11 mouse cellular contexts compared by ENCODE assay signal in genomic region chr8:94872156-94872555, GRCm38 (mm10). TPM values are rescaled to one million over a fixed set of nuclear protein-coding genes. Genes with fewer than 3 reads are reported as not detected.
DNase-seq lines count a peak whose midpoint lies in the region; ATAC-seq and TF ChIP-seq lines count a peak whose summit lies in the region.
"Had no signal": no experiment of that assay in that cellular context is flagged by ENCODE, and none has a peak within 500 bp of the region (broad histone marks: within the 10 kb centered on the region; RNA-seq: fewer than 3 reads in every experiment).

No protein-coding gene starts in this region.

- peak overlapping the region; percentile 92 for H3K4me2 ChIP-seq in lung, embryonic 16.5 days (ENCODE audit: low read depth, low read length)

- H3K27me3 ChIP-seq in lung, embryonic 16.5 days (ENCODE audit: control insufficient read depth, insufficient read depth, low read depth, low read length), result no peaks in the 10 kb centered on the region
- H3K27me3 ChIP-seq in kidney, adult 2 months (replicated peaks; ENCODE audit: control insufficient read depth, insufficient read depth, low read length), result no peaks in the 10 kb centered on the region

- H3K9ac ChIP-seq in lung, embryonic 16.5 days (ENCODE audit: low read length), result no peak overlapping the region
- H3K9ac ChIP-seq: liver, embryonic 15.5 days had no signal

- no peak for ATAC-seq in lung, embryonic 16.5 days (ENCODE audit: low read depth)

- WGBS in lung, embryonic 16.5 days, result 45% methylated on average over 3 of the region's 3 CpGs
- WGBS in kidney, adult 2 months, result 51% methylated on average over 3 of the region's 3 CpGs

- H3K4me1 ChIP-seq in lung, embryonic 16.5 days (replicated peaks; ENCODE audit: control insufficient read depth, insufficient read depth, low read length), result peaks cover 59% of the 10 kb centered on the region
- H3K4me1 ChIP-seq in kidney, adult 2 months (ENCODE audit: control insufficient read depth, insufficient read depth, low read length), result peaks cover 38% of the 10 kb centered on the region

- peak; percentile 35 for DNase-seq in cerebellum, adult 9-11 months
- no peak for DNase-seq in cerebellum, adult 11 months
- no peak for DNase-seq in lung, adult 18-20 months
- DNase-seq in kidney, adult 2 months, result peak; percentile 67
- peak; percentile 38 for DNase-seq in retina, embryonic 14.5 days (ENCODE audit: low spot score)
- no peak for DNase-seq in adrenal gland, adult 2 months
- no peak for DNase-seq in left cerebral cortex, adult 18-20 months (ENCODE audit: low spot score in 2 of 2)
- DNase-seq: gastrocnemius, postnatal 14 days; thymus, postnatal 14 days had no signal

- no peak for TF ChIP-seq CTCF in kidney, adult 2 months (conservative IDR thresholded peaks at IDR 0.05; ENCODE audit: insufficient read depth, insufficient read length, low read depth, low read length)

- no peaks in the 10 kb centered on the region for H3K36me3 ChIP-seq in lung, embryonic 16.5 days (ENCODE audit: control insufficient read depth, insufficient read depth, low read length)
- no peaks in the 10 kb centered on the region for H3K36me3 ChIP-seq in kidney, adult 2 months (ENCODE audit: control insufficient read depth, insufficient read depth, low read length)

- no peak for TF ChIP-seq POLR2A in kidney, adult 2 months (IDR thresholded peaks at IDR 0.05; ENCODE audit: low read depth, low read length)

- H3K9me3 ChIP-seq in lung, embryonic 16.5 days (ENCODE audit: control insufficient read depth, low read length), result no peaks in the 10 kb centered on the region
- H3K9me3 ChIP-seq: liver, embryonic 15.5 days had no signal

- no peak overlapping the region for H3K4me3 ChIP-seq in lung, embryonic 16.5 days (ENCODE audit: low read length)
- no peak overlapping the region for H3K4me3 ChIP-seq in kidney, adult 2 months (ENCODE audit: insufficient read depth, low read depth, low read length)
- H3K4me3 ChIP-seq: liver, embryonic 15.5 days had no signal

- peak overlapping the region; percentile 26 for H3K27ac ChIP-seq in lung, embryonic 16.5 days (ENCODE audit: low read length)
- peak overlapping the region; percentile 69 for H3K27ac ChIP-seq in kidney, adult 2 months (ENCODE audit: insufficient read depth, low read depth, low read length)
- H3K27ac ChIP-seq: liver, embryonic 15.5 days had no signal

RNA-seq across cellular contexts. Expression of gene Dok4, which starts 4.0 kb away (rescaled TPM):
- polyA plus RNA-seq in lung, embryonic 16.5 days (2015; fragmentation: Nextera tagmentation; extraction: Ambion mirVana), result 49.4 and 49.7 TPM in 2 replicates
- polyA plus RNA-seq in kidney, adult 2 months (2012; rRNA removed), result 20.2 and 21.7 TPM in 2 replicates
- total RNA-seq in adrenal gland, adult 2 months (2021), result 10 to 100 TPM in 1 of 2 experiments, 1 to 10 TPM in 1; 5.8 to 12.4 TPM
- 13.0 and 18.2 TPM in 2 replicates for polyA plus RNA-seq in adrenal gland, adult 2 months (2012; rRNA removed)
- 10 to 100 TPM; 18.6 to 20.9 TPM for total RNA-seq in left cerebral cortex, adult 18-20 months (2021)

RNA-seq across cellular contexts. Expression of gene Polr2c, which starts 14.9 kb away (rescaled TPM):
- 150 and 157 TPM in 2 replicates for polyA plus RNA-seq in lung, embryonic 16.5 days (2015; fragmentation: Nextera tagmentation; extraction: Ambion mirVana)
- polyA plus RNA-seq in kidney, adult 2 months (2012; rRNA removed), result 107 and 112 TPM in 2 replicates
- total RNA-seq in adrenal gland, adult 2 months (2021), result 10 to 100 TPM; 54.5 to 68.0 TPM
- polyA plus RNA-seq in adrenal gland, adult 2 months (2012; rRNA removed), result 52.0 and 66.6 TPM in 2 replicates
- 10 to 100 TPM; 74.5 to 75.7 TPM for total RNA-seq in left cerebral cortex, adult 18-20 months (2021)

RNA-seq across cellular contexts. Expression of gene Ciapin1, which starts 34.0 kb away (rescaled TPM):
- polyA plus RNA-seq in lung, embryonic 16.5 days (2015; fragmentation: Nextera tagmentation; extraction: Ambion mirVana), result 91.2 and 91.9 TPM in 2 replicates
- polyA plus RNA-seq in kidney, adult 2 months (2012; rRNA removed), result 55.8 and 71.2 TPM in 2 replicates
- total RNA-seq in adrenal gland, adult 2 months (2021), result 100 to 1,000 TPM in 1 of 2 experiments, 10 to 100 TPM in 1; 81.5 to 123 TPM
- 118 and 146 TPM in 2 replicates for polyA plus RNA-seq in adrenal gland, adult 2 months (2012; rRNA removed)
- total RNA-seq in left cerebral cortex, adult 18-20 months (2021), result 10 to 100 TPM; 72.3 to 75.6 TPM

RNA-seq across cellular contexts. Expression of gene Coq9, which starts 34.0 kb away (rescaled TPM):
- 69.1 and 69.7 TPM in 2 replicates for polyA plus RNA-seq in lung, embryonic 16.5 days (2015; fragmentation: Nextera tagmentation; extraction: Ambion mirVana)
- polyA plus RNA-seq in kidney, adult 2 months (2012; rRNA removed), result 378 and 521 TPM in 2 replicates
- 100 to 1,000 TPM; 186 to 208 TPM for total RNA-seq in adrenal gland, adult 2 months (2021)
- polyA plus RNA-seq in adrenal gland, adult 2 months (2012; rRNA removed), result 538 and 543 TPM in 2 replicates
- 10 to 100 TPM; 76.6 to 90.5 TPM for total RNA-seq in left cerebral cortex, adult 18-20 months (2021)

RNA-seq across cellular contexts. Expression of gene Ccdc102a, which starts 45.7 kb away (rescaled TPM):
- polyA plus RNA-seq in lung, embryonic 16.5 days (2015; fragmentation: Nextera tagmentation; extraction: Ambion mirVana), result 18.2 and 18.5 TPM in 2 replicates
- 5.7 and 6.8 TPM in 2 replicates for polyA plus RNA-seq in kidney, adult 2 months (2012; rRNA removed)
- 10 to 100 TPM in 1 of 2 experiments, 1 to 10 TPM in 1; 7.3 to 12.5 TPM for total RNA-seq in adrenal gland, adult 2 months (2021)
- 16.5 and 20.4 TPM in 2 replicates for polyA plus RNA-seq in adrenal gland, adult 2 months (2012; rRNA removed)
- total RNA-seq in left cerebral cortex, adult 18-20 months (2021), result 1 to 10 TPM; 1.5 to 1.9 TPM

Comparison
In these comparisons a context has a peak if more than half of its experiments do, and no peak if none do; other contexts are left out.
1. DNase-seq: peak in cerebellum, adult 9-11 months (single experiment), kidney, adult 2 months (single experiment) and retina, embryonic 14.5 days (single experiment); none in cerebellum, adult 11 months (single experiment), lung, adult 18-20 months (0 of 2), adrenal gland, adult 2 months (single experiment) and left cerebral cortex, adult 18-20 months (0 of 2).